Mouse (Mus musculus): ENCODE data around the gene Fbxl2. TPM values are rescaled to one million over a fixed set of nuclear protein-coding genes. Genes with fewer than 3 reads are reported as not detected.

The Fbxl2 gene
- polyA plus RNA-seq, 1 experiment, result 9.7 TPM

GRCm38 (mm10) chr9:113947216-113947615 lies 98.8 kb downstream of the Fbxl2 start:
- no peaks in the 10 kb centered on the region for H3K27me3 ChIP-seq (ENCODE audit: control insufficient read depth, insufficient read depth, insufficient read length)
- no peak for TF ChIP-seq USF1 (IDR thresholded peaks at IDR 0.05; ENCODE audit: low read depth)
- TF ChIP-seq MYOG (IDR thresholded peaks at IDR 0.05; ENCODE audit: control insufficient read depth, extremely low read depth, insufficient read length), result no peak
- TF ChIP-seq MYOD1 (IDR thresholded peaks at IDR 0.05; ENCODE audit: control insufficient read depth, insufficient read length, low read depth), result no peak
- peaks cover 34% of the 10 kb centered on the region for H3K79me3 ChIP-seq (ENCODE audit: low read depth)
- H3K36me3 ChIP-seq (ENCODE audit: control insufficient read depth, insufficient read depth), result peaks cover 29% of the 10 kb centered on the region
- peaks cover 58% of the 10 kb centered on the region for H3K79me2 ChIP-seq (ENCODE audit: control insufficient read depth, insufficient read depth)
- H3K4me3 ChIP-seq (ENCODE audit: insufficient read depth, poor library complexity, severe bottlenecking), result no peak overlapping the region
- no peak overlapping the region for H3ac ChIP-seq (ENCODE audit: control insufficient read depth, insufficient read length, low read depth)

GRCm38 (mm10) chr9:113943372-113943771 lies 102.6 kb downstream of the Fbxl2 start:
- Histone ChIP-seq H3K27me3 (ENCODE audit: control insufficient read depth, insufficient read depth, insufficient read length) (no peaks in the 10 kb centered on the region), H3K4me3 (ENCODE audit: insufficient read depth, poor library complexity, severe bottlenecking) (no peak overlapping the region), H3K79me2 (ENCODE audit: control insufficient read depth, insufficient read depth) (peaks cover 85% of the 10 kb centered on the region), H3K79me3 (ENCODE audit: low read depth) (peaks cover 71% of the 10 kb centered on the region), H3K36me3 (ENCODE audit: control insufficient read depth, insufficient read depth) (peaks cover 19% of the 10 kb centered on the region), H3ac (ENCODE audit: control insufficient read depth, insufficient read length, low read depth) (no peak overlapping the region)
- TF ChIP-seq MYOD1 (IDR thresholded peaks at IDR 0.05; ENCODE audit: control insufficient read depth, insufficient read length, low read depth) (no peak), FOSL1 (IDR thresholded peaks at IDR 0.05; ENCODE audit: insufficient read depth, low read length, poor library complexity, severe bottlenecking) (no peak), CTCF (IDR thresholded peaks at IDR 0.05; ENCODE audit: control insufficient read depth, insufficient read depth, insufficient read length) (no peak), MYOG (IDR thresholded peaks at IDR 0.05; ENCODE audit: control insufficient read depth, extremely low read depth, insufficient read length) (no peak), MAX (IDR thresholded peaks at IDR 0.05) (no peak), USF1 (IDR thresholded peaks at IDR 0.05; ENCODE audit: low read depth) (no peak), CEBPB (IDR thresholded peaks at IDR 0.05; ENCODE audit: low read depth) (no peak)

GRCm38 (mm10) chr9:113941103-113941805 lies 104.7 kb downstream of the Fbxl2 start:
- H3K4me3 ChIP-seq (ENCODE audit: insufficient read depth, poor library complexity, severe bottlenecking), result no peak overlapping the region
- peaks cover 100% of the 10 kb centered on the region for H3K79me2 ChIP-seq (ENCODE audit: control insufficient read depth, insufficient read depth)
- peaks cover 91% of the 10 kb centered on the region for H3K79me3 ChIP-seq (ENCODE audit: low read depth)
- H3K27me3 ChIP-seq (ENCODE audit: control insufficient read depth, insufficient read depth, insufficient read length), result no peaks in the 10 kb centered on the region
- TF ChIP-seq FOSL1 (IDR thresholded peaks at IDR 0.05; ENCODE audit: insufficient read depth, low read length, poor library complexity, severe bottlenecking) (no peak), MYOG (IDR thresholded peaks at IDR 0.05; ENCODE audit: control insufficient read depth, extremely low read depth, insufficient read length) (no peak), MAX (IDR thresholded peaks at IDR 0.05) (no peak), CEBPB (IDR thresholded peaks at IDR 0.05; ENCODE audit: low read depth) (no peak), CTCF (IDR thresholded peaks at IDR 0.05; ENCODE audit: control insufficient read depth, insufficient read depth, insufficient read length) (no peak), USF1 (IDR thresholded peaks at IDR 0.05; ENCODE audit: low read depth) (no peak), MYOD1 (IDR thresholded peaks at IDR 0.05; ENCODE audit: control insufficient read depth, insufficient read length, low read depth) (no peak)
- H3ac ChIP-seq (ENCODE audit: control insufficient read depth, insufficient read length, low read depth), result no peak overlapping the region
- H3K36me3 ChIP-seq (ENCODE audit: control insufficient read depth, insufficient read depth), result peaks cover 12% of the 10 kb centered on the region

- Histone ChIP-seq H3K4me3 (ENCODE audit: insufficient read depth, poor library complexity, severe bottlenecking) (no peak overlapping the region), H3K79me3 (ENCODE audit: low read depth) (peaks cover 97% of the 10 kb centered on the region), H3K36me3 (ENCODE audit: control insufficient read depth, insufficient read depth) (no peaks in the 10 kb centered on the region), H3ac (ENCODE audit: control insufficient read depth, insufficient read length, low read depth) (no peak overlapping the region), H3K79me2 (ENCODE audit: control insufficient read depth, insufficient read depth) (peaks cover 100% of the 10 kb centered on the region), H3K27me3 (ENCODE audit: control insufficient read depth, insufficient read depth, insufficient read length) (no peaks in the 10 kb centered on the region)
- TF ChIP-seq FOSL1 (IDR thresholded peaks at IDR 0.05; ENCODE audit: insufficient read depth, low read length, poor library complexity, severe bottlenecking), result no peak
- no peak for TF ChIP-seq MYOG (IDR thresholded peaks at IDR 0.05; ENCODE audit: control insufficient read depth, extremely low read depth, insufficient read length)
- no peak for TF ChIP-seq USF1 (IDR thresholded peaks at IDR 0.05; ENCODE audit: low read depth)
- TF ChIP-seq CEBPB (IDR thresholded peaks at IDR 0.05; ENCODE audit: low read depth), result no peak
- no peak for TF ChIP-seq MAX (IDR thresholded peaks at IDR 0.05)
- no peak for TF ChIP-seq MYOD1 (IDR thresholded peaks at IDR 0.05; ENCODE audit: control insufficient read depth, insufficient read length, low read depth)
- no peak for TF ChIP-seq CTCF (IDR thresholded peaks at IDR 0.05; ENCODE audit: control insufficient read depth, insufficient read depth, insufficient read length)
Observed at GRCm38 (mm10) chr9:113939063-113939850, 106.7 kb downstream of the Fbxl2 start.

GRCm38 (mm10) chr9:113935638-113936037 lies 110.4 kb downstream of the Fbxl2 start:
- Histone ChIP-seq H3K79me3 (ENCODE audit: low read depth) (peaks cover 87% of the 10 kb centered on the region), H3K79me2 (ENCODE audit: control insufficient read depth, insufficient read depth) (peaks cover 95% of the 10 kb centered on the region), H3ac (ENCODE audit: control insufficient read depth, insufficient read length, low read depth) (no peak overlapping the region), H3K36me3 (ENCODE audit: control insufficient read depth, insufficient read depth) (no peaks in the 10 kb centered on the region), H3K27me3 (ENCODE audit: control insufficient read depth, insufficient read depth, insufficient read length) (no peaks in the 10 kb centered on the region), H3K4me3 (ENCODE audit: insufficient read depth, poor library complexity, severe bottlenecking) (no peak overlapping the region)
- TF ChIP-seq USF1 (IDR thresholded peaks at IDR 0.05; ENCODE audit: low read depth), result no peak
- TF ChIP-seq MAX (IDR thresholded peaks at IDR 0.05), result no peak

Data from C2C12 (cell line).